ENCODE assay signal across 25 mouse cellular contexts in the genomic region with DNA sequence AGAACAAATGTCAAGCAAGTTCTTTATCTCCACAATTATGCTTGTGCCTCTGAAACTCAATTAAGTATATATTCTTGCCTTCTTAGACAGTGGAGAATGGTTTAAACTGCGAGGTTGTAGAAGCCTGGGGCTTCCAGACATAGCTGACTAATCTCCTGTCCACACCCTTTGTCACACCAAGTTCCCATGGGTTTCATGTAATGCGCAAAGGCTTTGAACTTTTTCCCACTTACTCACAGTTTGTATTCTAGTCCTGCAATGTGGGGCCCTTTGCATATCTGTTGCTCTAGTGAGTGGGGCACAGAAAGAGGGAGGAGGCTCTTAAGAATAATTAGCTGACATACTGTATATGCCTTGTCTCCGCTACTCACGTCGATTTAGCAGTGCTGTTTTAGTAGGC.
"Had no signal": no experiment of that assay in that cellular context is flagged by ENCODE, and none has a peak within 500 bp of the region (broad histone marks: within the 10 kb centered on the region; RNA-seq: fewer than 3 reads in every experiment).

No protein-coding gene starts in this region.

- ATAC-seq: forebrain, postnatal 0 days; hindbrain, postnatal 0 days; intestine, embryonic 16.5 days; liver, postnatal 0 days had no signal

- H3K9me3 ChIP-seq: hindbrain, embryonic 13.5 days; hindbrain, embryonic 15.5 days; kidney, embryonic 15.5 days; limb, embryonic 10.5 days; limb, embryonic 12.5 days; liver, embryonic 13.5 days; liver, embryonic 15.5 days had no signal

- H3K9ac ChIP-seq: forebrain, postnatal 0 days; hindbrain, embryonic 13.5 days; hindbrain, embryonic 15.5 days; kidney, embryonic 15.5 days; limb, embryonic 12.5 days; liver, embryonic 13.5 days; liver, embryonic 15.5 days; liver, postnatal 0 days had no signal

- DNase-seq: forebrain, postnatal 0 days; gastrocnemius, postnatal 14 days; gastrocnemius, postnatal 36 days; heart, adult 11 months; heart, postnatal 14 days; kidney, adult 11 months; kidney, adult 2 months; kidney, adult 9 months; kidney, postnatal 14 days; kidney, postnatal 36 days; layer of hippocampus, adult 9-11 months; layer of hippocampus, postnatal 36 days; liver; liver, embryonic 13.5 days; liver, postnatal 0 days had no signal

- H3K4me2 ChIP-seq: hindbrain, embryonic 13.5 days; hindbrain, embryonic 15.5 days; kidney, embryonic 15.5 days; limb, embryonic 12.5 days; liver, embryonic 11.5 days; liver, embryonic 13.5 days; liver, embryonic 15.5 days had no signal

- H3K4me1 ChIP-seq: kidney, embryonic 15.5 days; liver, embryonic 13.5 days; liver, embryonic 15.5 days had no signal

- H3K27ac ChIP-seq: hindbrain, embryonic 13.5 days; hindbrain, embryonic 15.5 days; hindbrain, postnatal 0 days; kidney, embryonic 15.5 days; kidney, postnatal 0 days; limb, embryonic 10.5 days; limb, embryonic 12.5 days; liver, embryonic 13.5 days; liver, embryonic 15.5 days had no signal

- H3K36me3 ChIP-seq: hindbrain, embryonic 13.5 days; hindbrain, embryonic 15.5 days; kidney, embryonic 15.5 days; limb, embryonic 10.5 days; limb, embryonic 12.5 days; liver, embryonic 13.5 days; liver, embryonic 15.5 days had no signal

- H3K27me3 ChIP-seq: hindbrain, embryonic 13.5 days; hindbrain, embryonic 15.5 days; kidney, embryonic 15.5 days; limb, embryonic 12.5 days; liver, embryonic 13.5 days; liver, embryonic 15.5 days had no signal

- H3K4me3 ChIP-seq: hindbrain, embryonic 13.5 days; hindbrain, embryonic 15.5 days; kidney, embryonic 15.5 days; limb, embryonic 10.5 days; limb, embryonic 12.5 days; liver, embryonic 13.5 days; liver, embryonic 15.5 days had no signal
